Mouse (Mus musculus) adrenal gland, postnatal 4 days (tissue): ENCODE data around the gene Tcp11. TPM values are rescaled to one million over a fixed set of nuclear protein-coding genes. Genes with fewer than 3 reads are reported as not detected.

Experiments used
- total RNA-seq, 2 experiments: library from RNA; stranded (reverse); gene quantifications; 2 replicates each; pipeline ENCODE4 v1.2.3; 2021

The Tcp11 gene
- total RNA-seq, 2 experiments from 2014 or later, result 0.31 to 3.3 TPM

Other genes with a start within 250 kb of the Tcp11 start
- gene Snrpc, start 242.5 kb downstream of the Tcp11 start, total RNA-seq, result 100 to 1,000 TPM; 115 to 124 TPM
- 10 to 100 TPM; 24.5 to 24.8 TPM for gene Uhrf1bp1, start 224.2 kb downstream of the Tcp11 start, total RNA-seq
- gene Anks1, start 171.3 kb downstream of the Tcp11 start, total RNA-seq, result 10 to 100 TPM; 33.7 to 37.4 TPM
- gene Taf11, start 170.8 kb downstream of the Tcp11 start, total RNA-seq, result 10 to 100 TPM; 39.5 to 43.6 TPM
- 10 to 100 TPM; 45.5 to 55.6 TPM for gene Scube3, start 61.5 kb upstream of the Tcp11 start, total RNA-seq
- gene Zfp523, start 96.5 kb upstream of the Tcp11 start, total RNA-seq, result 10 to 100 TPM; 54.7 to 56.9 TPM
- 1 to 10 TPM; 4.3 to 6.7 TPM for gene Def6, start 127.1 kb upstream of the Tcp11 start, total RNA-seq
- 10 to 100 TPM; 27.1 to 33.6 TPM for gene Ppard, start 152.1 kb upstream of the Tcp11 start, total RNA-seq
- 10 to 100 TPM; 38.6 to 49.3 TPM for gene Fance, start 232.9 kb upstream of the Tcp11 start, total RNA-seq
- 1,000 to 10,000 TPM; 1,198 to 1,213 TPM for gene Rpl10a, start 247.8 kb upstream of the Tcp11 start, total RNA-seq